Mouse (Mus musculus) limb, embryonic 14.5 days (tissue): ENCODE results near the gene Tulp2. TPM values are rescaled to one million over a fixed set of nuclear protein-coding genes. Genes with fewer than 3 reads are reported as not detected.

ENCODE experiments used
- ATAC-seq: fragments of 200-750 bp; cut with Nextera tagmentation; 2 replicates; pipeline ENCODE4 v1.8.0; 2017; ENCODE audit warnings: low read depth, moderate number of reproducible peaks, moderate TSS enrichment; ENCODE audit not compliant: low FRiP score
- DNase-seq: peaks from one replicate; pipeline ENCODE4 v3.0.0-alpha.2; 2015; ENCODE audit warnings: low spot score
- H3K27ac ChIP-seq: fragments of 300-500 bp; sonication (generic); replicated peaks from 2 replicates; pipeline ENCODE4 v1.5.1; 2014; ENCODE audit warnings: low read depth, mild to moderate bottlenecking, low read length, moderate library complexity, mixed read lengths
- H3K27me3 ChIP-seq: fragments of 300-500 bp; sonication (generic); 2 replicates; pipeline ENCODE4 v1.6.1; 2014; ENCODE audit warnings: low read length, mixed read lengths; ENCODE audit not compliant: control insufficient read depth, insufficient read depth
- H3K36me3 ChIP-seq: fragments of 300-500 bp; sonication (generic); 2 replicates; pipeline ENCODE4 v1.6.1; 2014; ENCODE audit warnings: mild to moderate bottlenecking, low read length, moderate library complexity, mixed read lengths; ENCODE audit not compliant: control insufficient read depth, insufficient read depth
- H3K4me1 ChIP-seq: fragments of 300-500 bp; sonication (generic); 2 replicates; pipeline ENCODE4 v1.6.1; 2014; ENCODE audit warnings: antibody characterized with exemption, low read length, mixed read lengths; ENCODE audit not compliant: control insufficient read depth, insufficient read depth
- H3K4me2 ChIP-seq: fragments of 300-500 bp; sonication (generic); replicated peaks from 2 replicates; pipeline ENCODE4 v1.6.1; 2014; ENCODE audit warnings: low read depth, mild to moderate bottlenecking, low read length, moderate library complexity; ENCODE audit not compliant: severe bottlenecking
- H3K4me3 ChIP-seq: fragments of 300-500 bp; sonication (generic); replicated peaks from 2 replicates; pipeline ENCODE4 v1.5.1; 2014; ENCODE audit warnings: low read length
- H3K9ac ChIP-seq: fragments of 300-500 bp; sonication (generic); 2 replicates; pipeline ENCODE4 v1.6.1; 2014; ENCODE audit warnings: mild to moderate bottlenecking, low read depth, low read length, moderate library complexity; ENCODE audit not compliant: severe bottlenecking
- H3K9me3 ChIP-seq: fragments of 300-500 bp; sonication (generic); 2 replicates; pipeline ENCODE4 v1.6.1; 2016; ENCODE audit warnings: low read length; ENCODE audit not compliant: control insufficient read depth
- POLR2A ChIP-seq: fragments of 200-500 bp; IDR thresholded peaks from 2 replicates; pipeline ENCODE4 v1.8.0; 2012; ENCODE audit warnings: inconsistent platforms, mild to moderate bottlenecking, moderate library complexity, borderline replicate concordance; ENCODE audit not compliant: insufficient read depth, insufficient read length; ENCODE audit errors: extremely low read depth
- WGBS: fragments of 180-500 bp; shearing (Covaris S2); extraction: QIAGEN DNeasy Blood & Tissue Kit; methylation state at CpG from one replicate; pipeline ENCODE4 v1.1.7; 2014; 5-methylcytosine and 5-hydroxymethylcytosine counted together
- polyA plus RNA-seq, 2 experiments: library from polyadenylated mRNA; depleted of rRNA in 1 of 2; stranded (reverse) in 1 of 2; unstranded in 1 of 2; fragments of >200 nt; fragmentation: Nextera tagmentation in 1 of 2; extraction: Ambion mirVana in 1 of 2; gene quantifications; 2 replicates each; pipeline versions ENCODE4 v1.2.1 to v1.2.3; 2012 to 2014

Gene Tulp2
- polyA plus RNA-seq (2012; rRNA removed) (0.82 and 1.3 TPM in 2 replicates), polyA plus RNA-seq (2014; fragmentation: Nextera tagmentation; extraction: Ambion mirVana) (1.2 and 2.0 TPM in 2 replicates)

GRCm38 (mm10) chr7:45481374-45481927 lies at the start of gene Tulp2:
Gene Tulp2 (plus strand): TSS chr7:45481877.
- WGBS: 46% methylated on average over 15 of the region's 15 CpGs
- H3K9ac ChIP-seq: no peak within 1 kb of the TSS
- H3K27me3 ChIP-seq: no peaks in the 10 kb centered on the region
- no peaks in the 10 kb centered on the region for H3K9me3 ChIP-seq
- ATAC-seq: peak; percentile 84
- peak; percentile 66 for DNase-seq
- H3K27ac ChIP-seq: no peak within 1 kb of the TSS
- no peak for TF ChIP-seq POLR2A
- H3K36me3 ChIP-seq: 0 out of 2 replicates have a peak, but pooled peaks cover 3% of the 10 kb centered on the region
- no peak within 1 kb of the TSS for H3K4me2 ChIP-seq
- no peaks in the 10 kb centered on the region for H3K4me1 ChIP-seq
- H3K4me3 ChIP-seq: no peak within 1 kb of the TSS

- ATAC-seq (no peak), DNase-seq (no peak)
- TF ChIP-seq POLR2A: no peak
- Histone ChIP-seq H3K36me3 (peaks cover 33% of the 10 kb centered on the region), H3K27ac (peak overlapping the region; percentile 74), H3K9ac (peak overlapping the region; percentile 80), H3K27me3 (no peaks in the 10 kb centered on the region), H3K4me2 (peak overlapping the region; percentile 98), H3K4me3 (peak overlapping the region; percentile 77), H3K9me3 (no peaks in the 10 kb centered on the region), H3K4me1 (peaks cover 37% of the 10 kb centered on the region)
- WGBS: 1% methylated on average over 7 of the region's 7 CpGs
Observed at GRCm38 (mm10) chr7:45433835-45434202, 47.9 kb upstream of the Tulp2 start.

DNA sequence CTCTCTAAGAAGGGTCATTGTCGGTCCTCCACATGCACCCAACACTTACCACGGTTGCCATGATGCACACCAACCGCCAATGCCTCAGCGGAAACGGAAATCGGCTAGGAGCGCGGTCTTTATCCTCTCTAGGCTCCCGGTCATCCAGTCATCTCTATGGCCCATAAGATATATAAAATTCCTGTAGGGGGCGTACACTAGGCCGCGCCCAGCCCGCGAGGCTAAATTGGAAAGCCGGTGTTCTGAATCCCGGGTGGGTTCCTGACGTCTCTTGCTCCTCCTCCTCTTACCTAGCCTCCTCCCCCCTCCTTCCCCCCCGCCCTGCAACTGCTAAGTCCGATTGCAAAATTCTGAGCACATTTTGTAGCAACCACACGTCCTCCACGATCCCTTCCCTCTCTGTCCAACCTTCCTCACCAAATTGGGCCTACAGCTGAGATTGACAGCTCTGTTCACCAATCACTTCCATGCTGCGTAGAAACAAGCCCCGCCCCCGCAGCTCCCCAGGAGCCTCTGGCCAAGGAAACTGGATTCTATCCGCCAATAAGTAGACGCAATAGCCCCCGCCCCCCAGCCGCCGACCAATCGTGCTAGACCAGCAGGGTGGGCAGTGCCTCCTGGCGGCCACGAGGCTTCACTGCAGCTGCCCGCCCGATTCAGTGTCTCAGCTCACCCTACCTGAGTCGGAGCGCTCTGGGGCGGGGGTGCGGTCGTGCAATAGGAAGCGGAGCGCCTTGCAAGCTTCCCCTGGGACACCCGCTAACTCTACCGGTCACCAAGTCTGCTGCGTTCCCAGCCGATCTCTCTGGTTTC lies 47.3 kb upstream of the Tulp2 start, which contains the start of gene Gys1:
Gene Gys1, plus strand, starts transcription at position 642 of the 813 bp plus-strand sequence.
- Histone ChIP-seq H3K4me2 (peak within 1 kb of the TSS; percentile 98), H3K27ac (peak within 1 kb of the TSS; percentile 74), H3K27me3 (no peaks in the 10 kb centered on the region), H3K4me1 (peaks cover 37% of the 10 kb centered on the region), H3K4me3 (peak within 1 kb of the TSS; percentile 77), H3K9ac (peak within 1 kb of the TSS; percentile 80), H3K36me3 (peaks cover 27% of the 10 kb centered on the region), H3K9me3 (no peaks in the 10 kb centered on the region)
- DNase-seq (peak; percentile 100), ATAC-seq (peak; percentile 97)
- TF ChIP-seq POLR2A: peak; percentile 84; the same call in 1 of the 2 replicates
- 1% methylated on average over 45 of the region's 45 CpGs for WGBS

DNA sequence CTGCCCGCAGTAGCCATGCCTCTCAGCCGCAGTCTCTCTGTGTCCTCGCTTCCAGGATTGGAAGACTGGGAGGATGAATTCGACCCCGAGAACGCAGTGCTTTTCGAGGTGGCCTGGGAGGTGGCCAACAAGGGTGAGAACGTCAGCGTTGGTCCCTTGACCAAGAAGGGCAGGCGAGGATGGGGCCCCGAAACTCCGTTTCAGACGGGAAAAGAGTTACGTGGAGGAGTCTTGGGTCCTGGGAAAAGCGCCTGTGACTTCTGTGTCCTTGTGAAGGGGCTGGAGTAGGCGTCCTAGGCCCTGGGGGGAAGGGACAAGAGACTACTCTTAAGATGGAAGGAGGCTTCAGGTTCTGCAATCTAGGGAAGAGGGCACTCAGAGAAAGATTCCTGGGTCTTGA lies 46.6 kb upstream of the Tulp2 start:
- DNase-seq (no peak), ATAC-seq (no peak; the same call in 1 of the 2 replicates)
- peak overlapping the region; percentile 77 for H3K9ac ChIP-seq
- peak overlapping the region; percentile 72 for H3K27ac ChIP-seq
- peak overlapping the region; percentile 77 for H3K4me3 ChIP-seq
- H3K4me2 ChIP-seq: peak overlapping the region; percentile 80
- H3K27me3 ChIP-seq: no peaks in the 10 kb centered on the region
- no peaks in the 10 kb centered on the region for H3K9me3 ChIP-seq
- under 1% methylated on average over 16 of the region's 16 CpGs for WGBS
- H3K36me3 ChIP-seq: peaks cover 27% of the 10 kb centered on the region
- H3K4me1 ChIP-seq: peaks cover 37% of the 10 kb centered on the region
- no peak for TF ChIP-seq POLR2A

- Histone ChIP-seq H3K27me3 (no peaks in the 10 kb centered on the region), H3K9me3 (no peaks in the 10 kb centered on the region), H3K4me2 (0 out of 2 replicates have a peak overlapping the region, but pooled peaks have one; percentile 80), H3K9ac (no peak overlapping the region), H3K4me3 (no peak overlapping the region), H3K36me3 (peaks cover 28% of the 10 kb centered on the region), H3K4me1 (peaks cover 37% of the 10 kb centered on the region), H3K27ac (no peak overlapping the region)
- no peak for TF ChIP-seq POLR2A
- DNase-seq: no peak
- WGBS: 89% methylated on average over 5 of the region's 5 CpGs
- no peak for ATAC-seq
Observed at GRCm38 (mm10) chr7:45436444-45436843, 45.2 kb upstream of the Tulp2 start.
